In genomic region chr5:73406861-73407260, GRCm38 (mm10) we compare ENCODE assay signal across 9 mouse cellular contexts. TPM values are rescaled to one million over a fixed set of nuclear protein-coding genes. Genes with fewer than 3 reads are reported as not detected.
DNase-seq lines count a peak whose midpoint lies in the region.
"Had no signal": no experiment of that assay in that cellular context is flagged by ENCODE, and none has a peak within 500 bp of the region (broad histone marks: within the 10 kb centered on the region; RNA-seq: fewer than 3 reads in every experiment).

No protein-coding gene starts in this region.

- peak; percentile 68 for DNase-seq in heart, adult 11 months
- DNase-seq in heart, adult 8-10 months (ENCODE audit: low spot score), result no peak
- peak; percentile 14 to 25 for DNase-seq in kidney, postnatal 4 days
- DNase-seq in kidney, postnatal 14 days, result no peak
- peak; percentile 56 for DNase-seq in testis, postnatal 10 days (ENCODE audit: low spot score)
- DNase-seq in testis, postnatal 14 days (ENCODE audit: low spot score), result no peak
- DNase-seq in telencephalon, adult 2 months (ENCODE audit: low read depth, low spot score), result peak; percentile 48
- no peak for DNase-seq in cerebellum, postnatal 36 days
- DNase-seq: gastrocnemius, postnatal 25 days had no signal

RNA-seq across cellular contexts. Expression of gene Cwh43, which starts 1.0 kb away (rescaled TPM):
- not detected for total RNA-seq in heart, adult 8-10 months (2022)
- total RNA-seq: gastrocnemius, postnatal 25 days had no signal

Comparison
In these comparisons a context has a peak if more than half of its experiments do, and no peak if none do; other contexts are left out.
1. DNase-seq: peak in heart, adult 11 months (single experiment), kidney, postnatal 4 days (2 of 2), testis, postnatal 10 days (single experiment) and telencephalon, adult 2 months (single experiment); none in heart, adult 8-10 months (single experiment), kidney, postnatal 14 days (single experiment), testis, postnatal 14 days (single experiment) and cerebellum, postnatal 36 days (0 of 2).